Mouse (Mus musculus) hindbrain, embryonic 10.5 days (tissue): ENCODE measurements around the gene Prlhr. TPM values are rescaled to one million over a fixed set of nuclear protein-coding genes. Genes with fewer than 3 reads are reported as not detected.

Experiments
- DNase-seq: peaks from one replicate; pipeline ENCODE4 v3.0.0-alpha.2; 2017; ENCODE audit warnings: low spot score
- H3K27ac ChIP-seq: fragments of 300-500 bp; sonication (generic); 2 replicates; pipeline ENCODE4 v1.5.1; 2016; ENCODE audit warnings: mild to moderate bottlenecking, moderate library complexity
- H3K27me3 ChIP-seq: fragments of 300-500 bp; sonication (generic); 2 replicates; pipeline ENCODE4 v1.6.1; 2016; ENCODE audit warnings: mild to moderate bottlenecking; ENCODE audit not compliant: poor library complexity, insufficient read depth, severe bottlenecking
- H3K36me3 ChIP-seq: fragments of 300-500 bp; sonication (generic); 2 replicates; pipeline ENCODE4 v1.6.1; 2016; ENCODE audit warnings: mild to moderate bottlenecking, moderate library complexity
- H3K4me1 ChIP-seq: fragments of 300-500 bp; sonication (generic); replicated peaks from 2 replicates; pipeline ENCODE4 v1.6.1; 2016; ENCODE audit warnings: mild to moderate bottlenecking
- H3K4me3 ChIP-seq: fragments of 300-500 bp; sonication (generic); 2 replicates; pipeline ENCODE4 v1.5.1; 2016; ENCODE audit warnings: mild to moderate bottlenecking, moderate library complexity
- H3K9me3 ChIP-seq: fragments of 300-500 bp; sonication (generic); 2 replicates; pipeline ENCODE4 v1.6.1; 2016; ENCODE audit warnings: mild to moderate bottlenecking, moderate library complexity
- WGBS: fragments of 180-500 bp; shearing (Covaris S2); methylation state at CpG from one replicate; pipeline ENCODE4 v1.1.7; 2016; 5-methylcytosine and 5-hydroxymethylcytosine counted together
- polyA plus RNA-seq: library from polyadenylated mRNA; unstranded; fragments of >200 nt; fragmentation: Nextera tagmentation; extraction: Ambion mirVana; gene quantifications from 2 replicates; pipeline ENCODE4 v1.2.1, GENCODE M21; 2016

Prlhr gene
- polyA plus RNA-seq, 1 experiment from 2014 or later = not detected

DNA sequence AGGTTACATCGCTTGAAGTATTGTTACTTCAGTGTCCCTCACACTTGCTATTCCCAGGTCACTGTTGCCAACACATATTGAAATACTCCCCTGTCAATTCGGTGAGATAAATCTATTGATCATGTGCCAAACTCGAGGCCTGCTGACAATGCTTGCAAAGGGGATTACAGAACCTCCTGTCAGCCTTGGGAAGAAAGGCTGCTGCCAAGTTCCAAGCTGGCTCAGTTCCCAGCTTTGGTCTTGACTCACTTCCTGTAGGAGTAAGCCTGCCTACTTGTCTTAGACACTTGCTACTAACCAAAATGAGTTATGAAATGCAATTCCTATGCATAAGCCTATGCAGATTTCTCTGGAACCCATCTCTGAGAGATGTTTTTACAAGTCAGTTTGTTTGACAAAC is 4.2 kb downstream of the Prlhr start:
- DNase-seq = no peak
- peaks cover 39% of the 10 kb centered on the region for H3K27me3 ChIP-seq
- H3K27ac ChIP-seq = no peak overlapping the region
- WGBS = 54% methylated on average over 3 of the region's 3 CpGs
- no peak overlapping the region for H3K4me3 ChIP-seq
- H3K4me1 ChIP-seq = peaks cover 23% of the 10 kb centered on the region
- H3K36me3 ChIP-seq = no peaks in the 10 kb centered on the region
- H3K9me3 ChIP-seq = no peaks in the 10 kb centered on the region

GRCm38 (mm10) chr19:60463440-60463839 is 4.7 kb downstream of the Prlhr start:
- peaks cover 18% of the 10 kb centered on the region for H3K4me1 ChIP-seq
- H3K9me3 ChIP-seq = no peaks in the 10 kb centered on the region
- no peak overlapping the region for H3K4me3 ChIP-seq
- H3K27ac ChIP-seq = no peak overlapping the region
- DNase-seq = no peak
- peaks cover 35% of the 10 kb centered on the region for H3K27me3 ChIP-seq
- no peaks in the 10 kb centered on the region for H3K36me3 ChIP-seq
- 92% methylated on average over 3 of the region's 3 CpGs for WGBS

- no peak overlapping the region for H3K27ac ChIP-seq
- 65% methylated on average over 2 of the region's 2 CpGs for WGBS
- DNase-seq = no peak
Observed at GRCm38 (mm10) chr19:60461476-60461875, 6.6 kb downstream of the Prlhr start.

DNA sequence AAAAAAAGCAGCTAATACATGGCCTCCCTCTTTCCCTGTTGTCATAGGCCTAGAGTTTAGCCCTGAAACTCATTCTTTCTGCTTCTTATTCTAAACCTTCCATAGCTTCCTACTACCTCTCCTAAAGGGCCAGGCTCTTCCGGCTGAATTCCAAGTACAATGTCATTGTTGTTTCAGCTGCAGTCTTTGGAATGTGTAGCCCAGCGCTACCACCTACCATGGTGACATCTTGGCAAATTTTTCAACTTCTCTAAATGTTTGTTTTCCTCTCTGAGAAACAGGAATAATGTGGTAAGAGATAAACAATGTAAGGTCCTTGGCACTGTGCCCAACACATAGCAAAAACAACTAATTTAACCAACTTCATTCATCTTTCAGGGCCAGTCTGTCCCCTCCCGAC is 8.4 kb downstream of the Prlhr start:
- no peaks in the 10 kb centered on the region for H3K27me3 ChIP-seq
- H3K4me3 ChIP-seq = no peak overlapping the region
- H3K4me1 ChIP-seq = no peaks in the 10 kb centered on the region
- no peaks in the 10 kb centered on the region for H3K9me3 ChIP-seq
- H3K27ac ChIP-seq = no peak overlapping the region
- no peaks in the 10 kb centered on the region for H3K36me3 ChIP-seq
- DNase-seq = no peak
- WGBS = 67% methylated on average over 3 of the region's 3 CpGs

More at GRCm38 (mm10) chr19:60461476-60461875, 6.6 kb downstream of the Prlhr start:
- Histone ChIP-seq H3K9me3 (no peaks in the 10 kb centered on the region), H3K27me3 (peaks cover 15% of the 10 kb centered on the region), H3K36me3 (no peaks in the 10 kb centered on the region), H3K4me3 (no peak overlapping the region), H3K4me1 (no peaks in the 10 kb centered on the region)

DNA sequence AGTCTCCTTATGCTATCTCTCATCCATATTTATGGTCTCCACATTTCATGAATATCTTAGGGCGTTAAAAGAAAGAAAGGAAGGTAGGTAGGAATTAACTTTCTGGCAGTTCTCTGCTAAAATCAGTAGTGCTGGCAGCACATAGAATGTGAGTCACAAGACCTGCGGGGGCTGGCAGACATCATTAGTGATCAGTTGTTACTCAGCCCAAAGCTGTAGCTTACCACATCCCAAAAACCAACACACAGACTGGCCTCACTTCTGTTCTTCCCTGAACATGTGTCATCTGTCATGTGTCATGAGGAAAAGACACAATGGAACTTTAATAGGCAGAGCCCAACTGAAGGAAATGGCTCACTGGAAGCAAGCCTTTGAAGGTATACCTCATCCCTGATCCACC is 9.0 kb downstream of the Prlhr start:
- no peaks in the 10 kb centered on the region for H3K36me3 ChIP-seq
- no peak for DNase-seq
- WGBS = 93% methylated on average over 2 of the region's 2 CpGs
- no peaks in the 10 kb centered on the region for H3K27me3 ChIP-seq
- H3K9me3 ChIP-seq = no peaks in the 10 kb centered on the region
- no peak overlapping the region for H3K4me3 ChIP-seq
- no peaks in the 10 kb centered on the region for H3K4me1 ChIP-seq
- H3K27ac ChIP-seq = no peak overlapping the region

GRCm38 (mm10) chr19:60455791-60456190 is 12.3 kb downstream of the Prlhr start:
- DNase-seq = no peak
- Histone ChIP-seq H3K4me3 (no peak overlapping the region), H3K36me3 (no peaks in the 10 kb centered on the region), H3K9me3 (no peaks in the 10 kb centered on the region), H3K27me3 (no peaks in the 10 kb centered on the region), H3K27ac (no peak overlapping the region), H3K4me1 (no peaks in the 10 kb centered on the region)
- 91% methylated on average over 1 of the region's 1 CpGs for WGBS

- Histone ChIP-seq H3K27ac (no peak overlapping the region), H3K4me1 (no peaks in the 10 kb centered on the region), H3K36me3 (no peaks in the 10 kb centered on the region), H3K27me3 (no peaks in the 10 kb centered on the region), H3K4me3 (no peak overlapping the region), H3K9me3 (no peaks in the 10 kb centered on the region)
- no peak for DNase-seq
Observed at GRCm38 (mm10) chr19:60440531-60440930, 27.6 kb downstream of the Prlhr start.

DNA sequence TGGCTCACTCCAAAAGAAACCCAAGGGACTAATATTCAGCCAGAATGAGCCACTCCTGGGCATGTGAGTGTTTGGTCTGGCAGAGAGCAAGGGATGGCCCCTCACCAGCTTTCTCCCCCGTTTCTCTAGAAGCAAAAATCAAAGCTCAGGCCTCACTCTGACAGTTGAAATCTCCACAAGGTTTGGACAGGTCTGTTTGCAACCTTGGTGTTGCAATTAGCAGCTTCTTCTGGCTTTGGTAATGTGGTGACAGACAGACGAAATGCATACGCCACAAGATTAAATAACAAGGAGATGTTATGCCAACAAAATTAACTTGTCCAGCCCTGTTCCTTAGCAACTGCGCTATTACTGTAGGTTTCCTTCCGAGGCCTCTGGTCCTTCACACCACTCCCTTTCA is 28.0 kb downstream of the Prlhr start:
- no peaks in the 10 kb centered on the region for H3K36me3 ChIP-seq
- 81% methylated on average over 5 of the region's 5 CpGs for WGBS
- no peaks in the 10 kb centered on the region for H3K9me3 ChIP-seq
- no peaks in the 10 kb centered on the region for H3K4me1 ChIP-seq
- no peaks in the 10 kb centered on the region for H3K27me3 ChIP-seq
- H3K4me3 ChIP-seq = no peak overlapping the region
- no peak for DNase-seq
- no peak overlapping the region for H3K27ac ChIP-seq

GRCm38 (mm10) chr19:60437566-60438241 is 30.4 kb downstream of the Prlhr start:
- 51% methylated on average over 6 of the region's 6 CpGs for WGBS
- H3K27me3 ChIP-seq = no peaks in the 10 kb centered on the region
- H3K4me1 ChIP-seq = no peaks in the 10 kb centered on the region
- no peak overlapping the region for H3K27ac ChIP-seq
- no peak overlapping the region for H3K4me3 ChIP-seq
- H3K9me3 ChIP-seq = no peaks in the 10 kb centered on the region
- H3K36me3 ChIP-seq = no peaks in the 10 kb centered on the region
- peak; percentile 10 for DNase-seq

- WGBS = 91% methylated on average over 6 of the region's 6 CpGs
- H3K4me3 ChIP-seq = no peak overlapping the region
- no peak for DNase-seq
- H3K36me3 ChIP-seq = no peaks in the 10 kb centered on the region
- no peaks in the 10 kb centered on the region for H3K9me3 ChIP-seq
- H3K4me1 ChIP-seq = no peaks in the 10 kb centered on the region
- H3K27me3 ChIP-seq = no peaks in the 10 kb centered on the region
- H3K27ac ChIP-seq = no peak overlapping the region
Observed at GRCm38 (mm10) chr19:60432347-60433129, 35.6 kb downstream of the Prlhr start.

- Histone ChIP-seq H3K27me3 (no peaks in the 10 kb centered on the region), H3K27ac (no peak overlapping the region), H3K4me1 (no peaks in the 10 kb centered on the region), H3K36me3 (no peaks in the 10 kb centered on the region), H3K4me3 (no peak overlapping the region), H3K9me3 (no peaks in the 10 kb centered on the region)
- DNase-seq = peak; percentile 6
- 56% methylated on average over 1 of the region's 1 CpGs for WGBS
Observed at GRCm38 (mm10) chr19:60417611-60418010, 50.5 kb downstream of the Prlhr start.
